Mouse (Mus musculus) liver, embryonic 14.5 days (tissue): ENCODE results near the gene 2300002M23Rik.

ENCODE experiments used
- CTCF ChIP-seq: IDR thresholded peaks from 2 replicates; pipeline ENCODE4 v1.5.1; 2016; ENCODE audit warnings: antibody characterized with exemption, low read depth, control low read depth
- EP300 ChIP-seq: IDR thresholded peaks from 2 replicates; pipeline ENCODE4 v1.6.1; 2016; ENCODE audit warnings: antibody characterized with exemption, low read depth

DNA sequence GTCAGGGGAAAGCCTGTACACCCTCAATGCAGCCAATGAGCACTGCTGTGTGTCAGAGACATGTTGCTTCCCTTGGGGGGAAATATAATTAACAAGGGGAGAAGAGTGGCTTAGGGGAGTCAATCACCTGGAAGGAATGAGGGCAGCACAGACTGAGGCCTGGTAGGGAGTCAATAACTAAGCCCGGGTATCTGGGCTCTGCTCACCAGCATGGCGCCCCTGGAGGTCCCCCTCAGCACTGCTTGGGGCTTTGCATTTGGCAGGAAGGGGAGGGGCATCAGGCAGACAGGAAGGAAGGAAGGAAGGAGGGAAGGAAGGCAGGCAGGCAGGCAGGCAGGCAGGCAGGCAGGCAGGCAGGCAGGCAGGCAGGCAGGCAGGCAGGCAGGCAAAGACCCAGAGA lies 19.8 kb upstream of the 2300002M23Rik start:
- TF ChIP-seq CTCF: no peak
- no peak for TF ChIP-seq EP300
